Mouse (Mus musculus) naive thymus-derived CD4-positive, alpha-beta T cell, adult 5 months (primary cell): Measurements from ENCODE around the gene Gm17655. TPM values are rescaled to one million over a fixed set of nuclear protein-coding genes. Genes with fewer than 3 reads are reported as not detected.

ENCODE experiments used
- polyA plus RNA-seq: library from polyadenylated mRNA; unstranded; fragments of 100-300 nt; shearing (Covaris generic); gene quantifications from one replicate; pipeline ENCODE4 v1.2.1, GENCODE M21; 2017

The Gm17655 gene
- 7.4 TPM for polyA plus RNA-seq

DNA sequence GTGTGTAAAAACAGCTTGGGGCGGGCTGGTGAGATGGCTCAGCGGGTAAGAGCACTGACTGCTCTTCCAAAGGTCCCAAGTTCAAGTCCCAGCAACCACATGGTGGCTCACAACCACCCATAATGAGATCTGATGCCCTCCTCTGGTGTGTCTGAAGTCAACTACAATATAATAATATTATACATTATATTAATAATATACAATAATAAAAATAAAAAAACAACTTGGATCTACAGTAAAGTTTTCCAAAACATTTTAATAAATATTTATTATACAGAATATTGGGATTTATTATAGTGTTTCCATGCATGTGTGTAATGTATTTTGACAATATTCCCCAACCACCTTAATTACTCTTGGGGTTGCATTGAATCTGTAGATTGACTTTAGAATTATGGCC lies at the start of gene Gm17655:
TSS of gene Gm17655 (minus strand) at position 101 of the 400 bp plus-strand sequence.

GRCm38 (mm10) chr5:110109991-110110441 lies 37.7 kb upstream of the Gm17655 start, which contains the start of gene Zfp605:
Gene Zfp605, plus strand, starts transcription at chr5:110110092.

GRCm38 (mm10) chr5:110107581-110108304 lies 35.4 kb upstream of the Gm17655 start, which contains the start of gene Gtpbp6:
Gene Gtpbp6, minus strand, starts transcription at chr5:110108197.

GRCm38 (mm10) chr5:110099656-110100580 lies 27.6 kb upstream of the Gm17655 start, which contains the start of gene Plcxd1:
Gene Plcxd1, plus strand, starts transcription at chr5:110099969.

GRCm38 (mm10) chr5:110094030-110094846 lies 21.9 kb upstream of the Gm17655 start, which contains the start of gene Gm35315:
Gene Gm35315, minus strand, starts transcription at chr5:110094420.

Other genes with a start within 250 kb of the Gm17655 start
- gene Gm15446, start 149.1 kb downstream of the Gm17655 start, polyA plus RNA-seq, result 15.4 TPM
- gene Zfp932, start 76.0 kb downstream of the Gm17655 start, polyA plus RNA-seq, result 16.6 TPM
- gene Gm35315, start 21.9 kb upstream of the Gm17655 start, polyA plus RNA-seq, result 0.86 TPM
- 2.8 TPM for gene Plcxd1, start 27.5 kb upstream of the Gm17655 start, polyA plus RNA-seq
- 67.6 TPM for gene Gtpbp6, start 35.7 kb upstream of the Gm17655 start, polyA plus RNA-seq
- 1.8 TPM for gene Zfp605, start 37.6 kb upstream of the Gm17655 start, polyA plus RNA-seq
- gene Chfr, start 63.3 kb upstream of the Gm17655 start, polyA plus RNA-seq, result 65.5 TPM
- gene Golga3, start 104.2 kb upstream of the Gm17655 start, polyA plus RNA-seq, result 30.7 TPM
- gene Ankle2, start 158.5 kb upstream of the Gm17655 start, polyA plus RNA-seq, result 48.9 TPM
- gene Pgam5, start 197.4 kb upstream of the Gm17655 start, polyA plus RNA-seq, result 59.6 TPM
- gene Pxmp2, start 213.7 kb upstream of the Gm17655 start, polyA plus RNA-seq, result 2.4 TPM
- gene Pole, start 213.8 kb upstream of the Gm17655 start, polyA plus RNA-seq, result 3.6 TPM